Mouse (Mus musculus) myocyte (in vitro differentiated cells): ENCODE results near the gene Atp2a1.
"Not testable (repeated sequence)": the region's sequence is repeated elsewhere in the genome, so short reads cannot be mapped to it uniquely, and the experiment has no call there.

Experiments used
- POLR2A ChIP-seq: IDR thresholded peaks from one replicate; pipeline ENCODE4 v1.6.1; 2011; ENCODE audit warnings: low read depth, mild to moderate bottlenecking, control low read depth, moderate library complexity; ENCODE audit not compliant: insufficient read length
- POLR2AphosphoS2 ChIP-seq: IDR thresholded peaks from one replicate; pipeline ENCODE4 v1.6.1; 2011; ENCODE audit warnings: low read depth, control low read depth; ENCODE audit not compliant: insufficient read length
- USF1 ChIP-seq: IDR thresholded peaks from one replicate; pipeline ENCODE4 v1.6.1; 2011; ENCODE audit warnings: low read depth, mild to moderate bottlenecking, control low read depth, moderate library complexity

DNA sequence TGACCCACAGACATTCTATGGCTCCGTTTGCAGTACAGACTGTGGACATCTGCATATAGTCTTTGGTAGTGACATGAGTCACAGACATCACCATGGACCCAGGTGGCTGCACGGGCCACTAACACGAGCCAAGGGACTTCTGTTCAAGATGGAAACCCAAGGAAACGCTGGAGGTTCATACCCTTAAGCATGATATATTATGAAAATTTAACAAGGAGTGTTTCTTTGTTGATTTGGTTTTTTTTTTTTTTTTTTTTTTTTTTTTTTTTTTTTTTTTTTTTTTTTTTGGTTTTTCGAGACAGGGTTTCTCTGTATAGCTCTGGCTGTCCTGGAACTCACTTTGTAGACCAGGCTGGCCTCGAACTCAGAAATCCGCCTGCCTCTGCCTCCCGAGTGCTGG lies 60.4 kb downstream of the Atp2a1 start:
- TF ChIP-seq POLR2AphosphoS2, POLR2A, USF1: not testable (repeated sequence)
